Mouse (Mus musculus) CH12.LX (cell line): ENCODE measurements around the gene Nrros. TPM values are rescaled to one million over a fixed set of nuclear protein-coding genes. Genes with fewer than 3 reads are reported as not detected.
A peak's percentile ranks its signal among the peaks of the same experiment; 100 is the strongest.

ENCODE experiments used
- DNase-seq: peaks from one replicate; pipeline ENCODE4 v3.0.0-alpha.2; 2013; ENCODE audit errors: extremely low read depth
- H3K27ac ChIP-seq: 2 replicates; pipeline ENCODE4 v1.5.1; 2012; ENCODE audit warnings: low read depth, mild to moderate bottlenecking, control low read depth, moderate library complexity; ENCODE audit not compliant: insufficient read depth
- H3K27me3 ChIP-seq: replicated peaks from 2 replicates; pipeline ENCODE3; 2012; ENCODE audit warnings: inconsistent platforms
- H3K36me3 ChIP-seq, 2 experiments: replicated peaks in 1 of 2; 2 replicates each; pipeline versions ENCODE3 to v1.6.1; 2012; ENCODE audit warnings: inconsistent platforms in 1 of 2, low read length in 1 of 2, mild to moderate bottlenecking in 1 of 2, mixed read lengths in 1 of 2, moderate library complexity in 1 of 2; ENCODE audit not compliant: control insufficient read depth in 1 of 2, insufficient read depth in 1 of 2
- H3K4me1 ChIP-seq, 2 experiments: 2 replicates each; pipeline ENCODE4 v1.6.1; 2012; ENCODE audit warnings: inconsistent platforms in 1 of 2, moderate library complexity in 1 of 2; ENCODE audit not compliant: insufficient read depth in 2 of 2, control insufficient read depth in 1 of 2
- H3K4me2 ChIP-seq: 2 replicates; pipeline ENCODE4 v1.6.1; 2012; ENCODE audit warnings: low read depth, mild to moderate bottlenecking, control low read depth; ENCODE audit not compliant: poor library complexity, insufficient read depth, severe bottlenecking
- H3K4me3 ChIP-seq, 3 experiments: fragments of 150-350 bp in 1 of 3; sonication (generic) in 1 of 3; replicated peaks in 1 of 3; 2 replicates each; pipeline versions ENCODE3 to v1.5.1; 2011 to 2012; ENCODE audit warnings: low read depth in 2 of 3, low read length in 2 of 3, mild to moderate bottlenecking in 2 of 3, moderate library complexity in 2 of 3, control low read depth in 1 of 3, improper control_type of control experiment in 1 of 3, inconsistent platforms in 1 of 3, mixed read lengths in 1 of 3; ENCODE audit not compliant: poor library complexity in 1 of 3
- H3K79me2 ChIP-seq: replicated peaks from 2 replicates; pipeline ENCODE4 v1.6.1; 2012; ENCODE audit warnings: mild to moderate bottlenecking, moderate library complexity; ENCODE audit not compliant: control insufficient read depth, poor library complexity, insufficient read depth, severe bottlenecking; ENCODE audit errors: extremely low read depth
- H3K9ac ChIP-seq: 2 replicates; pipeline ENCODE4 v1.6.1; 2012; ENCODE audit warnings: low read depth, mild to moderate bottlenecking, control low read depth, moderate library complexity; ENCODE audit not compliant: insufficient read depth
- H3K9me3 ChIP-seq: replicated peaks from 2 replicates; pipeline ENCODE3; 2012; ENCODE audit warnings: low read length, inconsistent platforms, mixed read lengths
- CTCF ChIP-seq, 2 experiments: IDR thresholded peaks in 1 of 2; conservative IDR thresholded peaks in 1 of 2; 2 replicates each; pipeline ENCODE4 v1.5.1; 2011 to 2012; ENCODE audit warnings: low read depth in 2 of 2, low read length in 2 of 2, improper control_type of control experiment in 1 of 2, inconsistent platforms in 1 of 2, mild to moderate bottlenecking in 1 of 2, moderate library complexity in 1 of 2
- ELF1 ChIP-seq: IDR thresholded peaks from 2 replicates; pipeline ENCODE4 v1.6.1; 2014; ENCODE audit warnings: low read depth, mild to moderate bottlenecking, inconsistent platforms, low read length, improper control_type of control experiment
- EP300 ChIP-seq: IDR thresholded peaks from 2 replicates; pipeline ENCODE4 v1.6.1; 2011; ENCODE audit warnings: low read length, improper control_type of control experiment
- HCFC1 ChIP-seq: IDR thresholded peaks from 2 replicates; pipeline ENCODE4 v1.6.1; 2012; ENCODE audit warnings: low read depth, mild to moderate bottlenecking, inconsistent platforms, low read length, improper control_type of control experiment
- MAX ChIP-seq: IDR thresholded peaks from 2 replicates; pipeline ENCODE4 v1.6.1; 2011; ENCODE audit warnings: low read length, improper control_type of control experiment
- MAZ ChIP-seq: IDR thresholded peaks from 2 replicates; pipeline ENCODE4 v1.6.1; 2012; ENCODE audit warnings: low read depth, mild to moderate bottlenecking, inconsistent platforms, low read length, improper control_type of control experiment, moderate library complexity
- NELFE ChIP-seq: IDR thresholded peaks from 2 replicates; pipeline ENCODE4 v1.6.1; 2011; ENCODE audit warnings: low read depth, low read length, improper control_type of control experiment
- NRF1 ChIP-seq: IDR thresholded peaks from 2 replicates; pipeline ENCODE4 v1.6.1; 2014; ENCODE audit warnings: low read depth, mild to moderate bottlenecking, inconsistent platforms, low read length, improper control_type of control experiment, moderate library complexity
- POLR2A ChIP-seq: IDR thresholded peaks from 2 replicates; pipeline ENCODE4 v1.6.1; 2011; ENCODE audit warnings: low read depth, mild to moderate bottlenecking, improper control_type of control experiment, low read length
- RAD21 ChIP-seq: IDR thresholded peaks from 2 replicates; pipeline ENCODE4 v1.6.1; 2011; ENCODE audit warnings: low read depth, mild to moderate bottlenecking, low read length, improper control_type of control experiment, moderate library complexity
- TBP ChIP-seq: conservative IDR thresholded peaks from 2 replicates; pipeline ENCODE4 v1.6.1; 2011; ENCODE audit warnings: low read depth, low read length, improper control_type of control experiment
- ZNF384 ChIP-seq: IDR thresholded peaks from 2 replicates; pipeline ENCODE4 v1.6.1; 2012; ENCODE audit warnings: low read depth, low read length, improper control_type of control experiment, inconsistent platforms
- dilution Hi-C: fragments of 300-500 bp; cut with MboI; formaldehyde crosslinking; loops from 2 replicates; pipeline ENCODE4 v1.14.3; 2020; ENCODE audit warnings: low sequenced_read_pairs; ENCODE audit not compliant: extremely low pct_unique_long_range_greater_than_20kb, extremely low pct_ligation_motif_present
- in situ Hi-C: fragments of 300-500 bp; cut with MboI; formaldehyde crosslinking; loops from 3 replicates; pipeline ENCODE4 v1.14.3; 2019; ENCODE audit warnings: low sequenced_read_pairs, low pct_ligation_motif_present, low pct_unique_long_range_greater_than_20kb, mixed read lengths
- polyA plus RNA-seq: library from polyadenylated mRNA; unstranded; fragments of >175 nt; gene quantifications from 2 replicates; pipeline ENCODE4 v1.2.1, GENCODE M21; 2012; ENCODE audit warnings: low read depth; ENCODE audit not compliant: insufficient read length
- total RNA-seq, 2 experiments: library from RNA; depleted of rRNA; stranded (reverse); fragments of 300-350 nt in 1 of 2; fragments of >200 nt in 1 of 2; gene quantifications; 2 replicates each; pipeline ENCODE4 v1.2.3; 2012 to 2014

Nrros gene
- total and polyA plus RNA-seq, 3 experiments: 49.6 to 71.0 (median 64.3) TPM

DNA sequence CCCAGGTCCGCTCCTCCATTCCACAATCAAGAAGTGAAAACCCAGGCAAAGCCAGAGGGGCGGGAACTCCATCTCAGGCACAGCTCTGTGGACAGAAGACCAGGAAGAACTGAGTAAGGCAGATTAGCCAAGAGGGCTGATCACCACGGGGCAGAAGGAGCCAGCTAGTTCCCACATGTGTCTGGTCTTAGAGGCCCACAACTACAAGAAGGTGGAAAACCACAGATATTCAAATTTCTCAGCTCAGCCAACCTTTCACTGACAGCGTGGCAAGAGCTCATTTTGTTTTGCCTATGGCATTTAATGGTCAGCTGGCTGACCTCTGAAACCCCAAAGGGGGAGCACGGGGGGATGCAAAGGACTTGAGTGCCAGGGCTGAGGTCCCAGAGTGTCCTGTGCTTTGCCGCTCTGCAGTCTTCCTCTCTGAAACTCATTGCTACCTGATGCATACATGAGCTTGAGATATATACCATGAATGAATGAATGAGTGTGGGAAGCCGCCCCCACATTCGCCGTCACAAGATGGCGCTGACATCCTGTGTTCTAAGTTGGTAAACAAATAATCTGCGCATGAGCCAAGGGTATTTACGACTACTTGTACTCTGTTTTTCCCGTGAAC, 17.7 kb downstream of the Nrros start (continued):
- TF ChIP-seq EP300 (peak; percentile 70), MAX (peak; percentile 89), NRF1 (0 out of 2 replicates have a peak, but pooled peaks have one; percentile 21), ZNF384 (no peak), NELFE (no peak), MAZ (no peak), TBP (no peak), POLR2A (no peak; the same call in 1 of the 2 replicates), CTCF (conservative IDR thresholded peaks at IDR 0.05 in 1 of 2, IDR thresholded peaks at IDR 0.05 in 1 of 2; ENCODE audit: low read depth in 2 of 2, low read length in 2 of 2) (peak in 1 of 2 experiments; percentile 27; a peak in 2 of 4 replicates), RAD21 (no peak; the same call in none of the 2 replicates)
- TF ChIP-seq, all 38 proteins: peak for 17

DNA sequence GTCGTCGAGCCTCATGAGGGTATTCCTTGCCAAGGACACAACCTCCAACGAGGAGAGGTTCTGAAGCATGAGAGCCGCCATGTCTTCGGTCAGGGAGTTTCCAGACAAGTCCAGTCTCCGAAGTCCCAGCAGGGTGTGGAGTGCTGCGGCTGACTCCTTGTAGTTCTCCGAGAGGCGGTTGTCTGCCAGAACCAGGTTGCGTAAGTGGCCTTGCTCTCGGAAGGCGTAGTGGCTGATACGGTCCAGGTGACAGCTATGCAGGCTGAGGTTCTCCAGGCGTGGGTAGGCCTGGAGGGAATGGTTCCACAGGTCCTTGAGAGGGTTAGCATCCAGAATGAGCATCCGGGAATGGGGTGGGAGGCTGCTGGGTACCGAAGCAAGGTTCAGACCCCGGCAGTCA, 20.8 kb downstream of the Nrros start:
- H3K4me2 ChIP-seq: no peak overlapping the region
- H3K9me3 ChIP-seq: peaks cover 22% of the 10 kb centered on the region
- TF ChIP-seq ELF1 (no peak), POLR2A (0 out of 2 replicates have a peak, but pooled peaks have one; percentile 19)
- H3K27me3 ChIP-seq: no peaks in the 10 kb centered on the region
- H3K27ac ChIP-seq: no peak overlapping the region
- dilution Hi-C loops: no loop called here
- H3K79me2 ChIP-seq: no peaks in the 10 kb centered on the region
- DNase-seq: no peak
- peaks cover 4 to 10% of the 10 kb centered on the region in 2 experiments for H3K4me1 ChIP-seq
- H3K9ac ChIP-seq: no peak overlapping the region
- H3K36me3 ChIP-seq: peaks cover 41 to 66% of the 10 kb centered on the region in 2 experiments
- no peak overlapping the region for H3K4me3 ChIP-seq
- in situ Hi-C loops: loop anchor here (10.0 kb wide), 1 partner anchor 350 kb away; the partner anchor contains the start of gene Zdhhc19

GRCm38 (mm10) chr16:32143766-32144165, 21.6 kb downstream of the Nrros start:
- H3K36me3 ChIP-seq: peaks cover 41 to 66% of the 10 kb centered on the region in 2 experiments

More at GRCm38 (mm10) chr16:32143766-32144165, 21.6 kb downstream of the Nrros start:
- no peak for TF ChIP-seq HCFC1
- TF ChIP-seq, all 38 proteins: peak for 0
- Histone ChIP-seq H3K79me2 (no peaks in the 10 kb centered on the region), H3K27ac (no peak overlapping the region), H3K4me3 (no peak overlapping the region), H3K9me3 (peaks cover 22% of the 10 kb centered on the region), H3K27me3 (no peaks in the 10 kb centered on the region), H3K9ac (no peak overlapping the region), H3K4me2 (no peak overlapping the region), H3K4me1 (peaks cover 4 to 10% of the 10 kb centered on the region in 2 experiments)
- in situ Hi-C loops: loop anchor here (10.0 kb wide), 1 partner anchor 351 kb away; the partner anchor contains the start of gene Zdhhc19
- no peak for DNase-seq
- dilution Hi-C loops: no loop called here
